Mouse (Mus musculus) left cerebral cortex, postnatal 36 days (tissue): ENCODE data around the gene Tmem256. TPM values are rescaled to one million over a fixed set of nuclear protein-coding genes. Genes with fewer than 3 reads are reported as not detected.
"Not testable (repeated sequence)": the region's sequence is repeated elsewhere in the genome, so short reads cannot be mapped to it uniquely, and the experiment has no call there.

ENCODE experiments used
- DNase-seq, 2 experiments: peaks; one replicate each; pipeline ENCODE4 v3.0.0; 2021 to 2022; ENCODE audit warnings: low spot score in 2 of 2, mixed read lengths in 1 of 2
- intact Hi-C: fragments of 180-260 bp; cut with DNase I; formaldehyde crosslinking; loops from one replicate; pipeline ENCODE4 v1.15.1; 2025
- total RNA-seq, 2 experiments: library from RNA; stranded (reverse); gene quantifications; 2 replicates each; pipeline ENCODE4 v1.2.3; 2021

The Tmem256 gene
- total RNA-seq, 2 experiments from 2014 or later, result 111 to 130 TPM

DNA sequence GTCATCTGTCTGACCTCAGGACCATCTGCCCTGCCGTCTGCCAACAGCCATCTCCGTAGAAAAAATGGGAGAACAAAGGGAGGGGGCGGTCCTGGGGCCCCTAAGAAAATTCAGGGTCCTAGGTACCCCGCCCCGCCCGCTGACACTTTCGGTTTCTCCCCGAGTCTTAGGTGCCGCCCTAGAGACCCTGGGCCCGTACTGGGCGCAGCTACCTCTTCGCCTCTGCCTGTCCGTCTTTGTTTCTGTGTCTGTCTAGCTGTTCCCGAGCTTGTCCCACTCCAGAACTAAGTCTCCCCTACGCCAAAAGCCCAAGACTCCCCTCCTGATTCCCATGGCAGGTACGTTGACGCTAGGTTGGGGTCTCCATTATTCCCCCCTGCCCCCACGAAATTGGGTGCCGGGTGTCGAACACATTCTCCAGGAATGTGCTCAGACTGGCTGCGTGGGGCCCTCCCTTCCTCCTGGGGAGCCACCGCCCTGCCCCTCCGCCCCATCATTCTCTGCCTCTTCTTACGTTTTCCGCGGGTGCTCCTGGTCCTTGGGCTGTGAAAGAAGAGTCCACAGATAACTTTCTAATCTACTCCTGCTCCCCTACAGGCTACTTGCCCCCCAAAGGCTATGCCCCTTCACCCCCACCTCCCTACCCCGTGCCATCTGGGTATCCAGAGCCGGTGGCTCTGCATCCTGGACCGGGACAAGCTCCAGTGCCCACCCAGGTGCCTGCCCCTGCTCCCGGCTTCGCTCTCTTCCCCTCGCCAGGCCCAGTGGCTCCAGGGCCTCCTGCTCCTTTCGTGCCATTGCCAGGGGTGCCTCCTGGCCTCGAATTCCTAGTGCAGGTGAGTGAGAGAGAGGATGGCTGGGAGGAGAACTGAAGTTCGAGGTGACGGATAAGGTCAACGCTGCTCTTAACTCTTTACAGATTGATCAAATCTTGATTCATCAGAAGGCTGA lies 8.7 kb downstream of the Tmem256 start:
- intact Hi-C loops, result no loop called here
- DNase-seq, result no peak

DNA sequence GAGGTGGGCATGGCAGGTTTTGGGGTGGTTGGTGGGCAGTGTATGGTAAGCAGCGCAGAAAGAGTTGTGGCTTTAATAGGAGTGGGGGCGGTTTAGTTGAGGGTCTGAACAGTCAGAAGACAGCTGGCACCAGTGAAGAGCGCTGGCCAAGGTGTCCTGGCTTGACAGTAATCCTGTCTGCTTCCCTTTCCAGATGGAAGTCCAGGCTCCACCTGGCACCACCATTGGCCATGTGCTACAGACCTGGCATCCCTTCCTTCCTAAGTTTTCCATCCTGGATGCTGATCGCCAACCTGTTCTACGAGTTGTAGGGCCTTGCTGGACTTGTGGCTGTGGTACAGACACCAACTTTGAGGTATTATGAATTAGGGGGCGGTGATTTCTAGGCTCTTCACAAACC lies 9.7 kb downstream of the Tmem256 start:
- intact Hi-C loops, result no loop called here
- DNase-seq, result no peak

DNA sequence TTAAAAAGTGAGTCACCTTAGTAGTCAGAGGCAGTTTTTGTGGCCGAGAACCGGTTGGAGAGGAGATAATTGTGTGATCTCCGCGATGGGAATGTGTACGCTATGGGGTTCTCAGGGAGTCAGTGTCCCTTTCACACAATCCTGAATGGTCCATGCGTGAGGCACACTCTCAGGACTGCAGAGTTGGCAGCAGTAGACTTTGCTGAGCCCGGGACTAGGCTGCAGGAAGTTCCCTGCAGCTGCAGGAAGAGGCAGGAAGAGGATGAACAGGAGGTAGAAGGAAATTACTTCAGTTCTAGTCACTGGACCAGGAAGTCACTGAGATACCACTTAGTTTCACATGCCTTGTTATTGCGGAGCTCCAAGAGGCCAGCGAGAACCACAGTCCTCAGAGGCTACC lies 10.8 kb downstream of the Tmem256 start:
- no peak for DNase-seq
- intact Hi-C loops, result no loop called here

DNA sequence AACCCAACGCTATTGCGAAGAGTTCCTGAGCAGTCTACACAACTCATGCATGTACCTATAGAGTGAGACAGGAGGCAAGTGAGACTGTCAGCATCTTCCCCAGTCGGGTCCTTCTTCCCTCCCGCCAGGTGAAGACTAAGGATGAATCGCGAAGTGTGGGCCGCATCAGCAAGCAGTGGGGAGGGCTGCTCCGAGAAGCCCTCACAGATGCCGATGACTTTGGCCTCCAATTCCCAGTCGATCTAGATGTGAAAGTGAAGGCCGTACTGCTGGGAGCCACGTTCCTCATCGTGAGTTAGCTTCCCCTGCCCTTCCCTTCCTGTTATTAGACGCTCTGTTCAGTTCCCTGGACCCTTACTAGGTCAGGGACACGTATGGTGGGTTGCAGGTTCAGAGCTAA lies 11.6 kb downstream of the Tmem256 start:
- no peak for DNase-seq
- intact Hi-C loops, result no loop called here

DNA sequence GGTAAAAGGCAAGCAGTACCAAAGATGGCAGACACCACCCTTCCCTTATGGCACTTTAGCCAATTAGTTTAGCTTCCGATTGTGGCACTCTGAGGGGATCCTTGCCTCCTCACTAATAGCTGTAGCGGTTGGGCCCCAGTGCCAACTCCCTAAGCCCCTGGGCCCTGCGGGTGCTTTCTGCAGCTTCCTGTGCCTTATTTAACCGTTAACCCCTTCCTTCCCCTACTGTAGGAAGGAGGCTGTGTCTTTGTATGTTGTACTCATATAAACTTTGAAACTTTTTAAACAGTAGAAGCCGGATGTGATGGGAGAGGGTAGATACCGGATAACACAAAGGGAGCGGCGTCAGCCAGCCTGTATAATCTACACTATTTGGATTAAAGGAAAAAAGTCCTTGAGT lies 12.4 kb downstream of the Tmem256 start:
- no peak for DNase-seq
- intact Hi-C loops, result no loop called here

DNA sequence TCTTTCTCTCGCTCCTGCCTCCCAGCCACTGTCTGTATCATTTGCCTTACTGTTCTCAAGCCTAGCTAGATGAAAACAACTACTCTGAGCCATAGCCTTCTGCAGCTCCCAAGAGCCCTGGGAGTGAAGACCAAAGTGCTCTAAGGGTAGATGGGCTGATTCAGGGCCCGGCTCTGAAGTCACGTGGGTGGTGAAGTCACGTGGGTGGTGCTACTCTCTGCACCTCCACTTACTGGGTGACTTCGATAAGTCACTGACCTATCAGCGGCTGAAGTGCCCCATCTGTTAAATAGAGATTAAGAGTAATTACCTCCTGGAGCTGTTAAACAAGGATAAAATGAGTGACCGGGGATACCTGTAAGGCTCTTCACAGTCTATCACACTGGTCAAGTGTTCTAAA lies 15.7 kb downstream of the Tmem256 start:
- no peak for DNase-seq
- intact Hi-C loops, result no loop called here

DNA sequence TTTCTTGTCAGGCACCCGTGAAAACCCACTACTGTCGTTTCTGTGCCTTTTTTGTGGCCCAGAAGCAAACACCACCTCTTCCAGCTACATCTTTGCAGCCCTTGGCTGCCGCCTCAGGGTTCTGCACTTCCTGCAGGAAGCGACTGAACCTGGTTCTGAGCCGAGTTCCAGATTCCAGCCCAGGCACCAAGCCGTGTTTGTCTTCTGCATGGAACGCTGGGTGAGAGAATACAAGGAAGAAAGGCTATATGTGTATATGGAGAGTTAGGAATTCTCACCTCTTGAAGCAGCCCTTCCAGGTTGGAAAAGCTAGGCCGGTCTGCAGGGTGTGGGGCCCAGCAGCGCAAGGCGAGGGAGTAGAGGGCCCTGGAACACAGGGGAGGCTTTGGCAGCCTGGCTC lies 16.4 kb downstream of the Tmem256 start:
- intact Hi-C loops, result no loop called here
- DNase-seq, result no peak

DNA sequence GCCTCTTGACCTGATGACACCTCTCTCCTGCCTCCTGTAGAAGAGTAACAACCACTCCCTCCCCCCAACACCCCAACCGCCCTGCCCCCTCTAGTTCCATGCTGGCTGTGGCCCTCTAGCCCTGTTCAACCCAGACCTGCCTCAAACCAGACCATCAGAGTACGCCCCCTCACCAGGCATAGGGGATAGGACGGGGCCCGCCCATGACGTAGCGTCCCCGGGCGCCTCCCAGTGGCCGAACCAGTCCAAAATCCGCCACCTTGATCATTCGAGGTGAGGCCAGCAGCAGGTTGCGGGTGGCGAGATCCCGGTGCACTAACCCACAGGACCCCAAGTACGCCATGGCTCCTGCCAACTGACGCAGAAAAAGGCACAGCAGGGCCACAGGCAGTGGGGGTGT lies 17.0 kb downstream of the Tmem256 start:
- intact Hi-C loops, result no loop called here
- DNase-seq, result no peak

DNA sequence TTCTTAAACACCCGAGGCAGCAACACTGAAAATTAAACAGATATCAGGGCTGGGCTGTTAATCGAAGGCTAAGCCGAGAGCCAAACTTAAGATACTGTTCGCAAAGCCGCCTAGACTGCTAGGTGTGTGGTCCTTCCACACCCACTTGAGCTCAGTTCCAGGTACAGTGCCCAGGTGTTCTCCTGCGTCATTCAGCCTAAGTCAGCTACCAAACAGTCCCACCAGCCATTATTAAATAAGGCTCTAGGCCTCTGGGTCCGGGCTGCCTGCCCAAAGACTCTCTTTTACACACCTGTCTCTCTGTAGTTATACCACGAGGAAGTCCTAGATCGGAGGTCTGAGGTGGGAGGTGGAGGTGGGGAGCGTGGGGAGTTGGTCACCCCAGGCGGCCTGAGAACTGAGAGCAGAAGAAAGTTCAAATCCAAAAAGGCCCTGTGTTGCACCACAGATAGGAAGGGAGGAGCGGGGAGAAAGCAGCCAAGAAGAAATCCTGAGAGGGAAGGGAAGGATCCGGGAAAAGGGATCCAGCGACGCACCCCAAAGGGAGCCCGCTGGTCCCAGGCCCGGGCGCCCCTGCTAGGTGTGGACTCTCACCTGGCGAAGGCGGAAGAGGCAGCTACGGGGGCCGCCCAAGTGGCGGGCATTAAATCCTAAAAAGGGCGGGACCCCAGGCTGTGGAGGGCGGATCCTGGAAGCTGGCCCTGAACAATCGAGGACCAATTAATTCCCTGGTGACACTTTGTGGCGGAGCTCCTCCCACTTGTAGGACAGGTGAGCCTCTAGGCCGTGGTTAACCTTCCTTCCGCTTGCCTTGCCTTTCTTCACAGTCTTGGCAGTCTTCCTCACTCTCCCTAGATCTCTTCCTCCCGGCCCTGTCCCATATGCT lies 20.0 kb downstream of the Tmem256 start, which contains the start of gene Tnk1:
Tnk1 (minus strand) TSS at position 618 of the 886 bp plus-strand sequence.
- intact Hi-C loops, result no loop called here
- DNase-seq, result no peak

DNA sequence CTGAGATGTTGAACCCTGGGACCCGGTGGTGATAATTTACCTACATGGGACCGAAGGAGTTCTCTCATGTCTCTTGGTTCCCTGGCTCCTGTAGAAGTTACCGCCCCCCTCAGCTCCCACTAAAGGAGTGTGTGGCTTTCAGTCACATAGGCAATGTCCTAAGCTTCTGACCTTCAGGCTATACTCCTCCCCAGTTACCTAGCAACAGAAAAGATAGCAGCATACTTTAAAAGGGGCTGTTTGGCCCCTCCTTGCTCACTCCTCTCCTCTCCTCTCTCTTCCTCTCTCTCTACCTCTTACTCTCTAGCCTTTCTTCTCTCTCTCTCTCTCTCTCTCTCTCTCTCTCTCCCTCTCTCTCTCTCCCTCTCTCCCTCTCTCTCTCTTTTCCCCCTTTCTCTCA lies 25.4 kb downstream of the Tmem256 start:
- intact Hi-C loops, DNase-seq: not testable (repeated sequence)

DNA sequence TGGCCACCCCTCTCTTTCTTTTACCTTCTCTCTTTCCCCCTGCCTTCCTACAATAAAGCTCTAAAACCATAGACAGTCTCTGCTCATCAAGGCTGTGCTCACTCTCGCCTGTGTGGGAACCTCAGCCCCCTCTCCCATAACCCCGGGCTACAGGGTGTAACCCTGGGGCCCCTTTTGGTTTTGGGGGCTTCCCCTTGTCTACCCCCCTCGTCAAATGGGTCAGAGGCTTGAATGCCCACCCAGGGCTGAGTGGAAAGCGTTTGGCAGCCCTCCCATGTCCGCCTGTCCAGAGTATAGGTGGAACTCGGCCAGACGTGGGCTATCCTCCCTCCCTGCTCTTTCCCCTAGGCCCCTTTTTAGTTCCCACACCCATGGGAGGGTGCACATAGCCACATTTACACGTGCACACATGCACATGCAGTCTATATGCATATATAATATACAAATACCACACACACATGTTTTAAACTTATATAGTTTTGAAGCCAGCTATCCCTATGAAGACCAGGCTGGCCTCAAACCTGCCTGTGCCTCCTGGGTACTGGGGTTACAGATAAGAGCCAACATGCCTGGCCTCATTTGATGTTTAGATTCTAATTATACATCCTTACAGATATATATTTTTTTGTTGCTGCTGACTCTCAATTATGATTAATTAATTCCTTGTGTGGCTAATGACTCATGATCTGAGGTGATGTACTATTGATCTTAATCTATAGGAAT lies 26.0 kb downstream of the Tmem256 start:
- DNase-seq, result no peak
- intact Hi-C loops, result no loop called here

DNA sequence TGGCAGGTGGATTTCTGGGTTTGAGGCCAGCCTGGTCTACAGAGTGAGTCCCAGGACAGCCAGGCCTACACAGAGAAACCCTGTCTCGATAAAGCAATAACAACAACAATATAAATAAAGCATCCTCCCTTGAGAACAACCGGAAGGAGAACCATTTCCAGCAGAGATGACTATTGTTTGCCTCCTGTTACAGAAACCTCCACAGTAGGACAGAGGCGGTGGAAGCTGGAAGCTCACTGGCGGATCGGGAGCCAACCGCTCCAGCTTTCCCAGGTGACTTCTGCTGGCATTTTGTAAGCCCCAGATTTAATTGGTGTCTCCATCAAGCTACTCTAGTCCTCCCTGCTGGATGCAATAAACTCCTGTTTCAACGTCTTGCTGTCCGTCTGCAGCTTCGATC lies 27.2 kb downstream of the Tmem256 start:
- DNase-seq, result no peak
- intact Hi-C loops, result no loop called here

DNA sequence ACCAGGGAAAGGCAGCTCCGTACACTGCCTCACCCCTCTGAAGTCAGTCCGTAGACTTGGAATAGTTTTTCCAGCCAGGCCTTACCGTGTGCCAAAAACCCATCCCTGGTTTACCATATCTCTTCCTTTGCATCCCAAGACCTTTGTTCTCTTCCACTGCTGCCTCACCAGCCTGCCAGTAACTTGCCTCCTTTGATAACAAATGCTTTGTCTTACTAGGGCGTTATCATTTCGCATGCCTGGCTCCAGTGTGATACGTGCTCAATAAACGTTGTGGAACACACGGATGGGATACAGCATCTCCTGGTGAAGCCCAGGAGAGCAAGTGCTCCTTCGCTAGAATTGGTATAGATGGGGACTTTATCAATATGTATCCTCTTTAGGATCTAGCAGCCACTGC lies 29.0 kb downstream of the Tmem256 start:
- intact Hi-C loops, result no loop called here
- DNase-seq, result no peak

DNA sequence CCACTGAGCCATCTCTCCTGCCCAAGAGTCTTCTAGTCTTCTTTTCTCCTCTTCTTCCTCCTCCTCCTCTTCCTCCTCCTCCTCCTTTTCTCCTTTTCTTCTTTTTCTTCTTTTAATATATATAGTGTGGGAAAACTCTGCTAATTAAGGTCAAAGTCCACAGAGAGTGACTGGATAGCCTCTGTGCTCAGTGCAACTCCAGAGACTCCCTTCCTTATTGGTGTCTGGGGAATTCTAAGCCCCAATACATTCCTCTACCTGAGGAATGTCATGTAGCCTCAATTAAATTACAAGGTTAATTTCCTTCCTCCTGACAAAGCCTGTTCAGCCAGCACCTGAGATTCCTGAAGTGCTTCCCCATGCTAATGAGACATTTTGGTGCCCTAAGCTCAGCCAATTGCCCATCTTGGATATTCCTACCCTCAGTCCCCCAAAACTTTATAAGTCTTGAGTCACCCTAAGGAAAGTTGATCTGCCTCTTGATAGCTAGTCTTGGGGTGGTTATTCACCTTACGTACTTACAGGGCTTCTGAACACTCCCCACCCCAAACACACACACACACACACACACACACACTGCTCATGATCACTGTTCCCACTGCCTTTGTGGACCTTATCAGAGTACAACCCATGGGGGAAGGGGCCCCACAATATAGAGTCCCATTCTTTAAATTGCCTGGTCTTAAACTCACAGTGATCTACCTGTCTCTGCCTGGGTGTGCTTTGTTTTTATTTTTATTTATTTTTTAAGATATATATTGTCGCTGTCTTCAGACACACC lies 32.2 kb downstream of the Tmem256 start:
- intact Hi-C loops, result no loop called here
- no peak for DNase-seq

DNA sequence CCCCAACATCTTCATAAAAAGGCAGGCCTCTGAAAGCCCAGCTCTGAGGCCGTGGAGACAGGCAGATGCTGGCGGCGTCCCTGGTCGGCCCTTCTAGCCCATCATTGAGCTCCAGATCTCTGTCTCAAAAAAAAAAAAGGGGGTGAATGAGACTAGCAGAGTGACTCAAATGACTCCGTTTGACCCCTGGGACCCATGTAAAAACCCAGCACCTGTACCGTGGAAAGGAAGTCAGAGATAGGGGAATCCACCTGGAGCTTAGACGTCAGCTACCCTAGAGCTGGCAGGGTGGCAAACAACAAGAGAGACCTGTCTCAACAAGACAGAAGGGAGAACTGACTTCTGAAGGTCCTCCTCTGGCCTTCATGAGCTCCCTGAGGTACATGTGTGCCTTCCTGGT lies 33.5 kb downstream of the Tmem256 start:
- DNase-seq, result no peak
- intact Hi-C loops, result no loop called here

DNA sequence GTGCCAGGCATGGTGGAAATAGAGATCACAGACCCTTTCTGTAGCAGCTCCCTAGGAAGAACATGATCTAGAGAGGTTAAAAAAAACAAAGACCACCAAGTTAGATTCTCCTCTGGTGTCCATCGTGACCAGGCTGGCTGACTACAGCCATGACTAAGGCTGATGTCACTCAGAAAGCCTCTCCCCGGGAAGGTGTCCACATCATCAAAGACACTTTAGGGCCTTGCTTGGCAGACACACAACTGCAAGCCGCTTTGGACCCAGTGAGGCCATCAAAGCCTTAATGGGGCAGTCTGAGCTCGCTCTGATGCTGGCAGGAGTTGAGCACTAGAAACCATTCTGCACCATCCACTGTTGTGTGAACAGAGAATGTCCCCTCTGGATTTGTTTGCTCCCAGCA lies 34.1 kb downstream of the Tmem256 start:
- intact Hi-C loops, result no loop called here
- DNase-seq, result no peak

DNA sequence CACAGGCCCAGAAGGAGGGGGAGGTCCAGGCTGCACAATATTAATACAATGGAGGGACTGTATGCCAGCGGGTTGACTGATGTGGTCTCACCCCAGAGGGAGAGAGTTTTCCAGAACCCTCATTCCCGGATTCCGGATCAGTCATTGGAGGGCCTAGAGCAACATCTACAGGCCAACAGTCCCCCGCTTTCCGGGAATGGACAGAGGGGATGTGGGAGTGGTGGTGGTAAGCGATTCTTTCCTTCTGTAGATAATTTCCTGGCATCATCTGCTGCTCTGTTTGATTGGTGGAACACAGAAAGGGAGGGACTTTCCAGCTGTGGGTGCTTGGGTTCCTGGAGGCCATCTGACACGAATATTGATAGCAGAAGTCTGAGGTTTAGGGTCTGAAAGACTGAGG lies 37.9 kb downstream of the Tmem256 start:
- intact Hi-C loops, result loop anchor here (5.0 kb wide), 1 partner anchor 74 kb away; the partner anchor contains the start of gene Fgf11
- peak; percentile 23 to 30 for DNase-seq

DNA sequence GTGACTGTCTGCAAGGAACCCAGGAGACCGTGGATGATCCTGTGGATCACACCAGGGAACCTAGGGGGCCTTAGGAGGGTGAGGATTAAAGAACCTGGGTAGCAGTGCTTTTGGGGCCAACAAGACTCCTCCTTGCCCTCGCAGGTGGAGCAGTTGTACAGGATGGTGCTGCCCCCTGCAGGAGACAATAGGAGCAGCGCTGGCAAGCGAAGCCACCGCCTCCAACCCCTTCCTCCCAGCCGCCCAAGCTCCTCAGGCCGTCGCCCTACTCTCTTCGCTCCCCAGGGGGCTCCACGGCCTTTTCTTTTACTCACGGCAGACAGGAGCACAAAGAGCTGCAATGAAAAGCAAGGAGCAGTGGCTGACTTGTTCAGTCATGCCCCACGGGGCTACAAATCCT lies 38.6 kb downstream of the Tmem256 start:
- DNase-seq, result peak; percentile 67 to 74
- intact Hi-C loops, result loop anchor here (5.0 kb wide), 1 partner anchor 75 kb away; the partner anchor contains the start of gene Fgf11

DNA sequence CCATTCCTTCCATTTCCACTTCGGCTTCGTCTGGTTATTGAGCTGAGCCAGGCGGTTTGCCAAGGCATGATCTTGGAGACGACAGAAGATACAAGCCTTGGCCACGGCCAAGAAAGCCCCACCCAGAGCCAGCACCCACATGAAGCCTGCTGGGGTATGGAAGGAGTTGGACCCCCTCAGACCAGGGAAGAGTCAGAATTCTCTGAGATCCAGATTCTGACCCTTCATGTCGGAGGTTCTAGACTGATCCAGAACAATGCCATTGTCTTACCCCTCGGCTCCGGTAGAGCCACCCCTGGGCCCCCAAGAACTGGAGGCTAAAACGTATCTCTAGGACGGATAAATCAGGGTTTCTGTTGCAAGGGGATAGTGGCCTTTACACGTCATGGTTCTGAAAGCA lies 39.6 kb downstream of the Tmem256 start, which contains the start of gene Tmem95:
Tmem95 (minus strand) TSS at position 141 of the 400 bp plus-strand sequence.
- DNase-seq, result no peak
- intact Hi-C loops, result loop anchor here (5.0 kb wide), 1 partner anchor 76 kb away; the partner anchor contains the start of gene Fgf11
